Mouse (Mus musculus): ENCODE data around the gene Nmt2. TPM values are rescaled to one million over a fixed set of nuclear protein-coding genes. Genes with fewer than 3 reads are reported as not detected.

Nmt2 gene
- total and polyA plus RNA-seq, 2 experiments from 2014 or later = 92.8 to 101 TPM

DNA sequence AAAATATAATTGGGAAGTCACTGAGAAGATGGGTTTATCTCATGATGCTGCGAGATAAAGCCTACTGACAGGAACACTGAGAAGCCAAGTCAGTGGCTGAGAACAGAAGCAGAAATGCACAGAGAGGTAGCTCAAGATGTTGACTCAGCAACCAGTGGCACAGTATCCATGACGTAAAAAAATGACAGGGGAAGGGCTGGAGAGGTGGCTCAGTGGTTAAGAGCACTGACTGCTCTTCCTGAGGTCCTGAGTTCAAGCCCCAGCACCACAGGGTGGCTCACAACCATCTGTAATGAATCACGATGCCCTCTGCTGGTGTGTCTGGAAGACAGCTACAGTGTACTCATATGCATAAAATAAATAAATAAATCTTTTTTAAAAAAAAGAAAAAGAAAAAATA, 77.1 kb downstream of the Nmt2 start:
- Histone ChIP-seq H3K27me3 (ENCODE audit: insufficient read depth, low read length) (no peaks in the 10 kb centered on the region), H3K9ac (no peak overlapping the region), H3K9me3 (ENCODE audit: low read length) (no peaks in the 10 kb centered on the region), H3K36me3 (ENCODE audit: insufficient read depth) (no peaks in the 10 kb centered on the region), H3K4me1 (ENCODE audit: insufficient read depth) (no peaks in the 10 kb centered on the region), H3K27ac (ENCODE audit: low read depth, low read length) (no peak overlapping the region), H3K4me2 (ENCODE audit: low read depth) (no peak overlapping the region), H3K4me3 (ENCODE audit: low read depth, low read length) (no peak overlapping the region)
- 0 out of 2 replicates have a peak, but pooled peaks have one; percentile 5 for TF ChIP-seq CTCF (IDR thresholded peaks at IDR 0.05; ENCODE audit: low read depth)
- ATAC-seq (no peak), DNase-seq (no peak)
- WGBS = 84% methylated on average over 3 of the region's 3 CpGs

DNA sequence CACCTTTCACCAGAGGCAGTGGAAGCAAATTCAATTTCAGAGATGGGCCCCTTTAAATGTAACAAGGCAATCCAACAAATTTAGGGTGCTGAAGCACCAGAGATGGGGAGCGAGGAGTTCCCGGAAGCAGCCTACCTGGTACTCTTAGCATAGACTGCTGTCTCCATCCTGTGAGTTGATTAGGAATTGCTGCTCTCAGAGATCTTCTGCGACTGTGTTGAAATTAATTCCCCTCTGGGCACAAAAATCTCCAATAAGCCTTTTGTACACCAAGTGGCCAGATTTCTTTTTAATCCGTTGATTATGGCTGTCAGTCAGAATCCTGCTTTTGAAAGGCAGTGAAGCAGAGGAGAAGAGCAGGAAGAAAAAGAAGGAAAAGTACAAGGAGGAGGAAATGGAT, 81.1 kb downstream of the Nmt2 start:
- H3K9me3 ChIP-seq (ENCODE audit: low read length) = no peaks in the 10 kb centered on the region
- ATAC-seq (peak; percentile 42; the same call in 1 of the 2 replicates), DNase-seq (peak; percentile 20)
- no peak overlapping the region for H3K4me2 ChIP-seq (ENCODE audit: low read depth)
- 21% methylated on average over 4 of the region's 4 CpGs for WGBS
- no peaks in the 10 kb centered on the region for H3K27me3 ChIP-seq (ENCODE audit: insufficient read depth, low read length)
- no peaks in the 10 kb centered on the region for H3K36me3 ChIP-seq (ENCODE audit: insufficient read depth)
- no peaks in the 10 kb centered on the region for H3K4me1 ChIP-seq (ENCODE audit: insufficient read depth)
- H3K27ac ChIP-seq (ENCODE audit: low read depth, low read length) = no peak overlapping the region
- no peak overlapping the region for H3K4me3 ChIP-seq (ENCODE audit: low read depth, low read length)
- peak; percentile 33; the same call in 1 of the 2 replicates for TF ChIP-seq CTCF (IDR thresholded peaks at IDR 0.05; ENCODE audit: low read depth)
- H3K9ac ChIP-seq = peak overlapping the region; percentile 10; the same call in 1 of the 2 replicates

Other genes starting within 250 kb of the Nmt2 start
- 43.7 and 53.5 TPM in 2 replicates for gene Fam171a1, start 170.0 kb upstream of the Nmt2 start, total RNA-seq (2014; rRNA removed)
- gene Fam171a1, start 170.0 kb upstream of the Nmt2 start, polyA plus RNA-seq (2015; fragmentation: Nextera tagmentation; extraction: Ambion mirVana) = 21.7 and 32.1 TPM in 2 replicates
- gene Rpp38, start 48.4 kb downstream of the Nmt2 start, total RNA-seq (2014; rRNA removed) = 11.8 and 13.5 TPM in 2 replicates
- 9.4 and 9.8 TPM in 2 replicates for gene Rpp38, start 48.4 kb downstream of the Nmt2 start, polyA plus RNA-seq (2015; fragmentation: Nextera tagmentation; extraction: Ambion mirVana)
- gene Acbd7, start 52.0 kb downstream of the Nmt2 start, total RNA-seq (2014; rRNA removed) = 4.1 TPM in 1 of 2 replicates, not detected in the other
- gene Acbd7, start 52.0 kb downstream of the Nmt2 start, polyA plus RNA-seq (2015; fragmentation: Nextera tagmentation; extraction: Ambion mirVana) = 4.3 and 5.7 TPM in 2 replicates
- not detected in 2 replicates for gene Olah, start 113.0 kb downstream of the Nmt2 start, total RNA-seq (2014; rRNA removed)
- gene Olah, start 113.0 kb downstream of the Nmt2 start, polyA plus RNA-seq (2015; fragmentation: Nextera tagmentation; extraction: Ambion mirVana) = 0.13 TPM in 1 of 2 replicates, not detected in the other
- 6.4 and 13.2 TPM in 2 replicates for gene Meig1, start 138.4 kb downstream of the Nmt2 start, total RNA-seq (2014; rRNA removed)
- gene Meig1, start 138.4 kb downstream of the Nmt2 start, polyA plus RNA-seq (2015; fragmentation: Nextera tagmentation; extraction: Ambion mirVana) = 20.8 and 25.3 TPM in 2 replicates
- gene Dclre1c, start 139.9 kb downstream of the Nmt2 start, total RNA-seq (2014; rRNA removed) = 8.6 and 9.5 TPM in 2 replicates
- gene Dclre1c, start 139.9 kb downstream of the Nmt2 start, polyA plus RNA-seq (2015; fragmentation: Nextera tagmentation; extraction: Ambion mirVana) = 4.1 and 6.8 TPM in 2 replicates
- gene Suv39h2, start 190.8 kb downstream of the Nmt2 start, total RNA-seq (2014; rRNA removed) = 6.8 and 12.1 TPM in 2 replicates
- 7.6 and 8.8 TPM in 2 replicates for gene Suv39h2, start 190.8 kb downstream of the Nmt2 start, polyA plus RNA-seq (2015; fragmentation: Nextera tagmentation; extraction: Ambion mirVana)
- gene Gm45902, start 228.6 kb downstream of the Nmt2 start, total RNA-seq (2014; rRNA removed) = 8.1 and 10.8 TPM in 2 replicates
- 4.8 and 5.3 TPM in 2 replicates for gene Gm45902, start 228.6 kb downstream of the Nmt2 start, polyA plus RNA-seq (2015; fragmentation: Nextera tagmentation; extraction: Ambion mirVana)
- 63.1 and 67.0 TPM in 2 replicates for gene Hspa14, start 228.6 kb downstream of the Nmt2 start, total RNA-seq (2014; rRNA removed)
- 49.1 and 50.9 TPM in 2 replicates for gene Hspa14, start 228.6 kb downstream of the Nmt2 start, polyA plus RNA-seq (2015; fragmentation: Nextera tagmentation; extraction: Ambion mirVana)
- 0.71 and 0.92 TPM in 2 replicates for gene Cdnf, start 228.8 kb downstream of the Nmt2 start, total RNA-seq (2014; rRNA removed)
- gene Cdnf, start 228.8 kb downstream of the Nmt2 start, polyA plus RNA-seq (2015; fragmentation: Nextera tagmentation; extraction: Ambion mirVana) = 0.16 and 0.35 TPM in 2 replicates

Measured in forebrain, postnatal 0 days (tissue).